Mouse (Mus musculus) liver, postnatal 0 days (tissue): ENCODE measurements around the gene Tnc. TPM values are rescaled to one million over a fixed set of nuclear protein-coding genes. Genes with fewer than 3 reads are reported as not detected.

ENCODE experiments used
- ATAC-seq: fragments of 200-750 bp; cut with Nextera tagmentation; 2 replicates; pipeline ENCODE4 v1.8.0; 2017; ENCODE audit warnings: mild to moderate bottlenecking, moderate library complexity
- DNase-seq: peaks from one replicate; pipeline ENCODE4 v3.0.0-alpha.2; 2016
- H3K27ac ChIP-seq: fragments of 300-500 bp; sonication (generic); 2 replicates; pipeline ENCODE4 v1.5.1; 2014; ENCODE audit warnings: antibody characterized with exemption, moderate library complexity, mild to moderate bottlenecking, low read depth
- H3K27me3 ChIP-seq: fragments of 300-500 bp; sonication (generic); 2 replicates; pipeline ENCODE4 v1.6.1; 2014; ENCODE audit warnings: low read length, control low read depth, mixed read lengths; ENCODE audit not compliant: insufficient read depth
- H3K36me3 ChIP-seq: fragments of 300-500 bp; sonication (generic); replicated peaks from 2 replicates; pipeline ENCODE4 v1.6.1; 2014; ENCODE audit warnings: mild to moderate bottlenecking, control low read depth, low read length, moderate library complexity, mixed read lengths; ENCODE audit not compliant: insufficient read depth
- H3K4me1 ChIP-seq: fragments of 300-500 bp; sonication (generic); 2 replicates; pipeline ENCODE4 v1.6.1; 2014; ENCODE audit warnings: antibody characterized with exemption, mild to moderate bottlenecking, control low read depth; ENCODE audit not compliant: insufficient read depth
- H3K4me2 ChIP-seq: fragments of 300-500 bp; sonication (generic); 2 replicates; pipeline ENCODE4 v1.6.1; 2014; ENCODE audit warnings: low read depth, mild to moderate bottlenecking, low read length, moderate library complexity, mixed read lengths
- H3K4me3 ChIP-seq: fragments of 300-500 bp; sonication (generic); 2 replicates; pipeline ENCODE4 v1.5.1; 2014; ENCODE audit warnings: low read depth, low read length
- H3K9ac ChIP-seq: fragments of 300-500 bp; sonication (generic); replicated peaks from 2 replicates; pipeline ENCODE4 v1.6.1; 2014; ENCODE audit warnings: mild to moderate bottlenecking, moderate library complexity
- H3K9me3 ChIP-seq: fragments of 300-500 bp; sonication (generic); 2 replicates; pipeline ENCODE4 v1.6.1; 2016; ENCODE audit warnings: mild to moderate bottlenecking, control low read depth, low read length, mixed read lengths
- CTCF ChIP-seq: sonication (generic); IDR thresholded peaks from 2 replicates; pipeline ENCODE4 v1.5.1; 2016; ENCODE audit warnings: antibody characterized with exemption, low read depth
- EP300 ChIP-seq: IDR thresholded peaks from 2 replicates; pipeline ENCODE4 v1.6.1; 2016; ENCODE audit warnings: antibody characterized with exemption, low read depth, mild to moderate bottlenecking
- WGBS: fragments of 180-500 bp; shearing (Covaris S2); extraction: QIAGEN DNeasy Blood & Tissue Kit; methylation state at CpG from one replicate; pipeline ENCODE4 v1.1.7; 2014; ENCODE audit not compliant: insufficient replicate concordance; 5-methylcytosine and 5-hydroxymethylcytosine counted together
- polyA plus RNA-seq: library from polyadenylated mRNA; unstranded; fragments of >200 nt; fragmentation: Nextera tagmentation; extraction: Ambion mirVana; gene quantifications from 2 replicates; pipeline ENCODE4 v1.2.1, GENCODE M21; 2015

Tnc gene
- polyA plus RNA-seq, 1 experiment from 2014 or later, result 1.9 TPM

GRCm38 (mm10) chr4:63943813-63944212, 103.0 kb downstream of the Tnc start:
- 61% methylated on average over 5 of the region's 5 CpGs for WGBS
- Histone ChIP-seq H3K4me2 (no peak overlapping the region), H3K9ac (no peak overlapping the region), H3K4me3 (no peak overlapping the region), H3K36me3 (no peaks in the 10 kb centered on the region), H3K27me3 (no peaks in the 10 kb centered on the region), H3K4me1 (no peaks in the 10 kb centered on the region), H3K9me3 (no peaks in the 10 kb centered on the region), H3K27ac (no peak overlapping the region)
- TF ChIP-seq CTCF (peak; percentile 19; the same call in 1 of the 2 replicates), EP300 (no peak)
- no peak for DNase-seq
- no peak for ATAC-seq

- WGBS, result 39% methylated on average over 3 of the region's 3 CpGs
- ATAC-seq, result no peak
- H3K27ac ChIP-seq, result no peak overlapping the region
These were observed 103.9 kb downstream of the Tnc start for GRCm38 (mm10) chr4:63942875-63943274.

GRCm38 (mm10) chr4:63941420-63941819, 105.4 kb downstream of the Tnc start:
- Histone ChIP-seq H3K9ac (no peak overlapping the region), H3K27me3 (no peaks in the 10 kb centered on the region), H3K4me3 (no peak overlapping the region), H3K9me3 (no peaks in the 10 kb centered on the region), H3K4me2 (no peak overlapping the region), H3K27ac (no peak overlapping the region), H3K36me3 (no peaks in the 10 kb centered on the region), H3K4me1 (no peaks in the 10 kb centered on the region)
- ATAC-seq, result no peak
- WGBS, result 61% methylated on average over 2 of the region's 2 CpGs
- TF ChIP-seq CTCF, result no peak
- TF ChIP-seq EP300, result no peak
- no peak for DNase-seq

More at GRCm38 (mm10) chr4:63942875-63943274, 103.9 kb downstream of the Tnc start:
- H3K36me3 ChIP-seq, result no peaks in the 10 kb centered on the region
- DNase-seq, result no peak
- H3K4me1 ChIP-seq, result no peaks in the 10 kb centered on the region
- no peaks in the 10 kb centered on the region for H3K27me3 ChIP-seq
- no peak overlapping the region for H3K9ac ChIP-seq
- no peaks in the 10 kb centered on the region for H3K9me3 ChIP-seq
- no peak overlapping the region for H3K4me2 ChIP-seq
- TF ChIP-seq EP300 (no peak), CTCF (no peak)
- no peak overlapping the region for H3K4me3 ChIP-seq

GRCm38 (mm10) chr4:63939428-63939827, 107.4 kb downstream of the Tnc start:
- 67% methylated on average over 3 of the region's 3 CpGs for WGBS
- no peaks in the 10 kb centered on the region for H3K27me3 ChIP-seq
- no peak overlapping the region for H3K9ac ChIP-seq
- no peaks in the 10 kb centered on the region for H3K4me1 ChIP-seq
- H3K4me2 ChIP-seq, result no peak overlapping the region
- no peak for ATAC-seq
- no peak for TF ChIP-seq CTCF
- no peak for TF ChIP-seq EP300
- H3K27ac ChIP-seq, result no peak overlapping the region
- H3K9me3 ChIP-seq, result no peaks in the 10 kb centered on the region
- no peak for DNase-seq
- H3K4me3 ChIP-seq, result no peak overlapping the region
- H3K36me3 ChIP-seq, result no peaks in the 10 kb centered on the region

GRCm38 (mm10) chr4:63935960-63936359, 110.9 kb downstream of the Tnc start:
- Histone ChIP-seq H3K4me1 (no peaks in the 10 kb centered on the region), H3K4me3 (no peak overlapping the region), H3K4me2 (no peak overlapping the region), H3K27me3 (no peaks in the 10 kb centered on the region), H3K36me3 (no peaks in the 10 kb centered on the region), H3K9ac (no peak overlapping the region), H3K9me3 (no peaks in the 10 kb centered on the region), H3K27ac (no peak overlapping the region)
- WGBS, result 75% methylated on average over 4 of the region's 4 CpGs
- TF ChIP-seq EP300 (no peak), CTCF (no peak)
- DNase-seq (no peak), ATAC-seq (no peak)

- Histone ChIP-seq H3K36me3 (no peaks in the 10 kb centered on the region), H3K4me3 (no peak overlapping the region), H3K9me3 (no peaks in the 10 kb centered on the region), H3K4me2 (no peak overlapping the region), H3K27ac (no peak overlapping the region), H3K9ac (no peak overlapping the region), H3K27me3 (no peaks in the 10 kb centered on the region), H3K4me1 (no peaks in the 10 kb centered on the region)
- ATAC-seq (no peak), DNase-seq (no peak)
- WGBS, result 80% methylated on average over 9 of the region's 9 CpGs
- TF ChIP-seq CTCF, result no peak
- TF ChIP-seq EP300, result no peak
These were observed 111.5 kb downstream of the Tnc start for GRCm38 (mm10) chr4:63935314-63935713.

- H3K4me3 ChIP-seq, result no peak overlapping the region
- ATAC-seq (no peak), DNase-seq (no peak)
- TF ChIP-seq CTCF (no peak), EP300 (no peak)
- H3K4me1 ChIP-seq, result no peaks in the 10 kb centered on the region
- H3K27ac ChIP-seq, result no peak overlapping the region
- no peak overlapping the region for H3K4me2 ChIP-seq
- H3K27me3 ChIP-seq, result no peaks in the 10 kb centered on the region
- WGBS, result 72% methylated on average over 2 of the region's 2 CpGs
- H3K9me3 ChIP-seq, result no peaks in the 10 kb centered on the region
- H3K36me3 ChIP-seq, result no peaks in the 10 kb centered on the region
- H3K9ac ChIP-seq, result no peak overlapping the region
These were observed 116.0 kb downstream of the Tnc start for GRCm38 (mm10) chr4:63930863-63931262.
